ENCODE assay signal across 11 mouse cellular contexts in the genomic region with DNA sequence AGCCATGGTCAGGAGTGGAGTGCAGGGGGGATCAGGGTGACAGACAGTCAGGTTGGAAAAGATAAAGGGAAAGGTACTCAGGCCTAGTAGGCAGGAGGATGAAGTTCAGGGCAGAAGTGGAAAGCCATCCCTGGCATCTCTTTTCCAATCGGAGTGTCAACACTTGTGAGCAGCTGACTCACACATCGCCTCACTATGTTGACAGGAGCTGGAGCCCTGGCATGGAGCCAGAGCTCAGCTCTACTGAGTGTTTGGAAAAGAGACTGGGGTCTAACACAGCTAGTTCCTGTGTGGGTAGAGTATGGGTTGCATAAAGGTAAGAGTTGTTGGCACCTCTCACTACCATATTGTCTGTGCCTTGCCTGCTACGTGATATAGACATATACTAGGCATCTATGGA. TPM values are rescaled to one million over a fixed set of nuclear protein-coding genes. Genes with fewer than 3 reads are reported as not detected.
A peak's percentile ranks its signal among the peaks of the same experiment; 100 is the strongest.
DNase-seq lines count a peak whose midpoint lies in the region; ATAC-seq and TF ChIP-seq lines count a peak whose summit lies in the region.
"Had no signal": no experiment of that assay in that cellular context is flagged by ENCODE, and none has a peak within 500 bp of the region (broad histone marks: within the 10 kb centered on the region; RNA-seq: fewer than 3 reads in every experiment).

No protein-coding gene starts in this region.

- no peak for TF ChIP-seq EP300 in heart, adult 2 months (IDR thresholded peaks at IDR 0.05; ENCODE audit: insufficient read depth, low read depth, low read length)

- no peak overlapping the region for H3K9ac ChIP-seq in heart, adult 2 months (ENCODE audit: low read depth, low read length)
- H3K9ac ChIP-seq in heart, embryonic 15.5 days, result no peak overlapping the region
- H3K9ac ChIP-seq: limb, embryonic 13.5 days had no signal

- peak; percentile 83 for DNase-seq in heart, adult 11 months
- no peak for DNase-seq in heart, adult 8-10 months (ENCODE audit: low spot score)
- peak; percentile 8 to 25 for DNase-seq in heart, adult 2 months
- DNase-seq in lung, postnatal 14 days, result peak; percentile 46
- DNase-seq in urinary bladder, postnatal 25 days (ENCODE audit: low spot score), result no peak
- no peak for DNase-seq in ovary, adult 18-20 months (ENCODE audit: low spot score)
- DNase-seq: kidney, adult 18-20 months had no signal

- H3K36me3 ChIP-seq in heart, adult 2 months (ENCODE audit: control insufficient read depth, insufficient read depth, low read length), result no peaks in the 10 kb centered on the region
- H3K36me3 ChIP-seq in heart, embryonic 15.5 days, result no peaks in the 10 kb centered on the region
- H3K36me3 ChIP-seq: limb, embryonic 13.5 days had no signal

- intact Hi-C loops in heart, adult 2 months (cut with DNase I), result loop anchor here (10.0 kb wide), 1 partner anchor 59 kb away; no protein-coding TSS in a partner anchor

- ATAC-seq in heart, embryonic 15.5 days (replicated peaks; ENCODE audit: insufficient number of reproducible peaks, insufficient read depth, low FRiP score, low read depth), result peak; percentile 88

- no peaks in the 10 kb centered on the region for H3K9me3 ChIP-seq in heart, embryonic 15.5 days (replicated peaks)
- H3K9me3 ChIP-seq: limb, embryonic 13.5 days had no signal

- no peak for TF ChIP-seq CTCF in heart, adult 2 months (IDR thresholded peaks at IDR 0.05)

- no peaks in the 10 kb centered on the region for H3K4me1 ChIP-seq in heart, adult 2 months (ENCODE audit: control insufficient read depth, insufficient read depth, low read length)
- H3K4me1 ChIP-seq in heart, embryonic 15.5 days (replicated peaks), result peaks cover 19% of the 10 kb centered on the region
- H3K4me1 ChIP-seq: megakaryocyte, embryonic 14.5 days had no signal

- no peak overlapping the region for H3K4me2 ChIP-seq in heart, embryonic 15.5 days
- H3K4me2 ChIP-seq: limb, embryonic 13.5 days had no signal

- H3K4me3 ChIP-seq in heart, adult 2 months, result no peak overlapping the region
- no peak overlapping the region for H3K4me3 ChIP-seq in heart, embryonic 15.5 days
- H3K4me3 ChIP-seq: limb, embryonic 13.5 days; megakaryocyte, embryonic 14.5 days; myocyte had no signal

- TF ChIP-seq POLR2A in heart, adult 2 months (IDR thresholded peaks at IDR 0.05; ENCODE audit: insufficient read depth, low read depth, low read length), result no peak

- no peaks in the 10 kb centered on the region for H3K79me2 ChIP-seq in heart, adult 2 months (replicated peaks; ENCODE audit: control insufficient read depth, insufficient read depth, low read length)

- 41% methylated on average over 3 of the region's 3 CpGs for WGBS in heart, adult 2 months
- WGBS in heart, embryonic 15.5 days, result 25% methylated on average over 3 of the region's 3 CpGs

- no peak overlapping the region for H3K27ac ChIP-seq in heart, adult 2 months
- peak overlapping the region; percentile 44 for H3K27ac ChIP-seq in heart, embryonic 15.5 days
- H3K27ac ChIP-seq: limb, embryonic 13.5 days had no signal

- H3K27me3 ChIP-seq in heart, adult 2 months (ENCODE audit: control insufficient read depth, insufficient read depth, low read length), result no peaks in the 10 kb centered on the region
- no peaks in the 10 kb centered on the region for H3K27me3 ChIP-seq in heart, embryonic 15.5 days
- H3K27me3 ChIP-seq: limb, embryonic 13.5 days had no signal

RNA-seq across cellular contexts. Expression of gene Mex3b, which starts 38.4 kb away (rescaled TPM):
- total RNA-seq in heart, adult 8-10 months (2022), result 1 to 10 TPM; 1.1 to 1.3 (median 1.3) TPM
- total RNA-seq in heart, adult 2 months (2021), result 1 to 10 TPM; 1.4 TPM
- polyA plus RNA-seq in heart, adult 2 months (2012; rRNA removed), result 1.7 and 2.1 TPM in 2 replicates
- 5.4 and 7.0 TPM in 2 replicates for polyA plus RNA-seq in heart, embryonic 15.5 days (2015; fragmentation: Nextera tagmentation; extraction: Ambion mirVana)

Comparison
In these comparisons a context has a peak if more than half of its experiments do, and no peak if none do; other contexts are left out.
1. DNase-seq: peak in heart, adult 11 months (single experiment), heart, adult 2 months (2 of 2) and lung, postnatal 14 days (single experiment); none in heart, adult 8-10 months (single experiment), urinary bladder, postnatal 25 days (single experiment) and ovary, adult 18-20 months (single experiment).